Mouse (Mus musculus): ENCODE data around the gene Il2. TPM values are rescaled to one million over a fixed set of nuclear protein-coding genes. Genes with fewer than 3 reads are reported as not detected.
A peak's percentile ranks its signal among the peaks of the same experiment; 100 is the strongest.

The Il2 gene
- polyA plus RNA-seq, 1 experiment from 2014 or later: 0.61 TPM

DNA sequence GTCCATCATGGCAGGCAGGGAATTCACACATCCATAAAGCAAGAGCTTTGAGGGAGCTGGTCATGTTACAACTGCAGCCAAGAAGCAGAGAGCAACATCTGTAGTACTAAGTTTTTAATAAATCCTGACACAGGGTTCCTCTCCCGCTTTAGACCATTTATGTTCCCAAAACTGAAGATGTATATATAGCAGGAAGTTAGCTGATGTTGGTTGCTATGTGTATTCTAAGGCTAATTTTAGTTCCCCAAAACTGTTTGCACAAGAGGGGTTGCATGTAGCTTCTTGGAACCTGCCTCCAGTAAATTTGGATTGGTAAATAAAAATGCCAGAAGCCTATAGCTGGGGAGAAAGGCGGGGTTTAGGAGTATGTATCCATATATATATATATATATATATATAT, 16.1 kb upstream of the Il2 start:
- H3K9me3 ChIP-seq (replicated peaks; ENCODE audit: low read length): no peaks in the 10 kb centered on the region
- no peak overlapping the region for H3K4me3 ChIP-seq (replicated peaks; ENCODE audit: low read depth, low read length)
- ATAC-seq (replicated peaks; ENCODE audit: low FRiP score, low read depth) (no peak), DNase-seq (ENCODE audit: low spot score) (no peak)
- H3K9ac ChIP-seq (ENCODE audit: low read depth, low read length): no peak overlapping the region
- no peak overlapping the region for H3K4me2 ChIP-seq (ENCODE audit: low read length)
- no peaks in the 10 kb centered on the region for H3K27me3 ChIP-seq (ENCODE audit: insufficient read depth, low read length)
- WGBS: 84% methylated on average over 2 of the region's 2 CpGs
- H3K4me1 ChIP-seq (replicated peaks; ENCODE audit: insufficient read depth, low read length): no peaks in the 10 kb centered on the region
- H3K27ac ChIP-seq: no peak overlapping the region
- no peaks in the 10 kb centered on the region for H3K36me3 ChIP-seq (ENCODE audit: insufficient read depth, low read length)
- no peak for TF ChIP-seq CTCF (IDR thresholded peaks at IDR 0.05; ENCODE audit: low read depth)

DNA sequence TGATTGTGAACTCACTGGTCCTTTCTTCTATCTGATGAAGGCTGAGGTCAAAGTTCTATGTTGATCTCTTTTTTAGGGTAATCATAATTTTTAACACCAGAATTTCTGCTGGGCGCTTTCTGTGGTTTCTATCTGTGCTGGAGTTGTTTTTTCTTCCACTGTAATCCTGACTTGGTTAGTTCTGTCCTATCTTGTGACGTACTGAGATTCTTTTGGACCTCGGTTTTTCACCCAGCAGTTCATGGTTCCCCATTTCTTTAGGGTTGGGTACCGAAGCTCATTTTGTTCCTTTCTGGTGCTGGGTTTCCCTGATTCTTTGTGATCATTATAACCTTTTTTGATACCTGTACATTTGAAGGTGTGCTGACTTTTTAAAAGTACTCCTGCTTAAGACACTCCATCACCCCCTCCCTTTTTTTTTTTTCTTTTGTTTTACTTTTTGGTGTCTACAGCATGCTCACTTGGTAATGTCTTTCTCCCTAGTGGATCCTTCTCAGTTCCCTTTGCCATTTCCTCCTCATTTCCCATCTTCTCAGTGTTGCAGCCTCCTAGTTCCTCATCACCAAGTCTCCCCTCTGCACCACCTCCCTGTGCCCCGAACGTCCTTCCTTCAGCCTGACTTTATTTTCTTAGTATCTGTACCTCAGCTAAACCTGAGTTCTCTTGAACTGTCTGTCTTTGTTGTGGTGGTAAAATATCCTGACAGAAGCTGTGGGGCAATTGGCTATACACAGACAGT, 14.6 kb upstream of the Il2 start:
- no peaks in the 10 kb centered on the region for H3K36me3 ChIP-seq (ENCODE audit: insufficient read depth, low read length)
- WGBS: 85% methylated on average over 6 of the region's 6 CpGs
- TF ChIP-seq CTCF (IDR thresholded peaks at IDR 0.05; ENCODE audit: low read depth): no peak
- no peak overlapping the region for H3K4me3 ChIP-seq (replicated peaks; ENCODE audit: low read depth, low read length)
- DNase-seq (ENCODE audit: low spot score) (no peak), ATAC-seq (replicated peaks; ENCODE audit: low FRiP score, low read depth) (no peak)
- no peak overlapping the region for H3K9ac ChIP-seq (ENCODE audit: low read depth, low read length)
- no peaks in the 10 kb centered on the region for H3K9me3 ChIP-seq (replicated peaks; ENCODE audit: low read length)
- no peak overlapping the region for H3K4me2 ChIP-seq (ENCODE audit: low read length)
- no peaks in the 10 kb centered on the region for H3K27me3 ChIP-seq (ENCODE audit: insufficient read depth, low read length)
- H3K27ac ChIP-seq: no peak overlapping the region
- H3K4me1 ChIP-seq (replicated peaks; ENCODE audit: insufficient read depth, low read length): no peaks in the 10 kb centered on the region

GRCm38 (mm10) chr3:37139192-37139591, 13.4 kb upstream of the Il2 start:
- no peak overlapping the region for H3K4me2 ChIP-seq (ENCODE audit: low read length)
- DNase-seq (ENCODE audit: low spot score) (no peak), ATAC-seq (replicated peaks; ENCODE audit: low FRiP score, low read depth) (no peak)
- H3K9ac ChIP-seq (ENCODE audit: low read depth, low read length): no peak overlapping the region
- WGBS: 77% methylated on average over 3 of the region's 3 CpGs
- H3K9me3 ChIP-seq (replicated peaks; ENCODE audit: low read length): no peaks in the 10 kb centered on the region
- no peak overlapping the region for H3K27ac ChIP-seq
- H3K36me3 ChIP-seq (ENCODE audit: insufficient read depth, low read length): no peaks in the 10 kb centered on the region
- no peaks in the 10 kb centered on the region for H3K4me1 ChIP-seq (replicated peaks; ENCODE audit: insufficient read depth, low read length)
- H3K27me3 ChIP-seq (ENCODE audit: insufficient read depth, low read length): no peaks in the 10 kb centered on the region
- TF ChIP-seq CTCF (IDR thresholded peaks at IDR 0.05; ENCODE audit: low read depth): no peak
- no peak overlapping the region for H3K4me3 ChIP-seq (replicated peaks; ENCODE audit: low read depth, low read length)

- no peak overlapping the region for H3K27ac ChIP-seq
- no peak for DNase-seq (ENCODE audit: low spot score)
These were observed 11.5 kb upstream of the Il2 start for GRCm38 (mm10) chr3:37137231-37137630.

DNA sequence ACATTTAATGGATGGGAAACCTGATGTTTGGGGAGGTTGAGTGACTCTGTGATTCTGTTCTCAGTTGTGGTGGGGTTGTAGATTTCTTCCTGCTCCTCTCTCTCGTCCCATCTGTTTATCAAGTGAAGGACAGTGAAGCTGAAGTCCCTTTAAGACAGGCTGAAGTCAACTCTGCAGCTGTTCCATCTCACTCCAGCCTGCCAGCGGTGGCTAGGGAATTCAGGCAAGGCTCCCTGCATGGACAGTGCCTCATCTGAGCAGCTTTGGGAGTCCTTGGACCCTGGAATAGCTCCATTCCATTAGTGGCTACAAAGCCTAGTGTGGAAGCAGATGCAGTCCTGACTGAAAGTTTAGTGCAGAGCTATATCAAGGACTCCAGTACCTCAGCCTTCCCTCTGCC, 3.3 kb upstream of the Il2 start:
- no peak for TF ChIP-seq CTCF (IDR thresholded peaks at IDR 0.05; ENCODE audit: low read depth)
- Histone ChIP-seq H3K36me3 (ENCODE audit: insufficient read depth, low read length) (no peaks in the 10 kb centered on the region), H3K4me1 (replicated peaks; ENCODE audit: insufficient read depth, low read length) (no peaks in the 10 kb centered on the region), H3K27ac (no peak overlapping the region), H3K9ac (ENCODE audit: low read depth, low read length) (no peak overlapping the region), H3K4me2 (ENCODE audit: low read length) (no peak overlapping the region), H3K27me3 (ENCODE audit: insufficient read depth, low read length) (no peaks in the 10 kb centered on the region), H3K9me3 (replicated peaks; ENCODE audit: low read length) (no peaks in the 10 kb centered on the region), H3K4me3 (replicated peaks; ENCODE audit: low read depth, low read length) (no peak overlapping the region)
- WGBS: 54% methylated on average over 2 of the region's 2 CpGs
- no peak for ATAC-seq (replicated peaks; ENCODE audit: low FRiP score, low read depth)
- no peak for DNase-seq (ENCODE audit: low spot score)

More at GRCm38 (mm10) chr3:37137231-37137630, 11.5 kb upstream of the Il2 start:
- H3K4me2 ChIP-seq (ENCODE audit: low read length): no peak overlapping the region
- no peak overlapping the region for H3K9ac ChIP-seq (ENCODE audit: low read depth, low read length)
- ATAC-seq (replicated peaks; ENCODE audit: low FRiP score, low read depth): no peak
- H3K36me3 ChIP-seq (ENCODE audit: insufficient read depth, low read length): no peaks in the 10 kb centered on the region
- H3K4me3 ChIP-seq (replicated peaks; ENCODE audit: low read depth, low read length): no peak overlapping the region
- 27% methylated on average over 4 of the region's 4 CpGs for WGBS
- TF ChIP-seq CTCF (IDR thresholded peaks at IDR 0.05; ENCODE audit: low read depth): no peak
- H3K4me1 ChIP-seq (replicated peaks; ENCODE audit: insufficient read depth, low read length): no peaks in the 10 kb centered on the region
- no peaks in the 10 kb centered on the region for H3K27me3 ChIP-seq (ENCODE audit: insufficient read depth, low read length)
- no peaks in the 10 kb centered on the region for H3K9me3 ChIP-seq (replicated peaks; ENCODE audit: low read length)

DNA sequence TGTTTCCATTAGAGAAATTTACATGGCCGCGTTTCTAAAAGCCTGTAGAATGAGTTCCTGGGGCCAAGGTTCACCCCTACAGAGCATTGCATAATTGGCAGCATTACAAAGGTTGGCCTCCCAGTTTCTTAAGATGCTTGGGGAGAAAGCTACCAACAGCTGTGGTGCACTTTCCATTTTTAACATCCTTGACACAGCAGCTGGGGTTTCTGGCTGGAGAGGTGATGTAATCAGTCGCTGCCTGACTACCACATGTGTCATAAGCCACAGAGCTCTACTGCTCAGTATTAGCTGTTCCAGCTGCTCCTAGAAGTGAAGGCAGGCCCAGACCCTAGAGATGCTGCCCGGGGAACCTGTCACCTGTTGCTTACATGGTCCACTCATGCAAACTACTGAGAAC, 2.5 kb upstream of the Il2 start:
- H3K36me3 ChIP-seq (ENCODE audit: insufficient read depth, low read length): no peaks in the 10 kb centered on the region
- peak; percentile 74 for DNase-seq (ENCODE audit: low spot score)
- no peak for TF ChIP-seq CTCF (IDR thresholded peaks at IDR 0.05; ENCODE audit: low read depth)
- no peak overlapping the region for H3K9ac ChIP-seq (ENCODE audit: low read depth, low read length)
- no peaks in the 10 kb centered on the region for H3K27me3 ChIP-seq (ENCODE audit: insufficient read depth, low read length)
- no peaks in the 10 kb centered on the region for H3K9me3 ChIP-seq (replicated peaks; ENCODE audit: low read length)
- H3K4me2 ChIP-seq (ENCODE audit: low read length): no peak overlapping the region
- H3K4me3 ChIP-seq (replicated peaks; ENCODE audit: low read depth, low read length): no peak overlapping the region
- 40% methylated on average over 4 of the region's 4 CpGs for WGBS
- H3K27ac ChIP-seq: no peak overlapping the region
- H3K4me1 ChIP-seq (replicated peaks; ENCODE audit: insufficient read depth, low read length): no peaks in the 10 kb centered on the region
- ATAC-seq (replicated peaks; ENCODE audit: low FRiP score, low read depth): no peak; the same call in 1 of the 2 replicates

GRCm38 (mm10) chr3:37126162-37126561, 403 bp upstream of the Il2 start:
- Histone ChIP-seq H3K4me1 (replicated peaks; ENCODE audit: insufficient read depth, low read length) (no peaks in the 10 kb centered on the region), H3K27ac (no peak overlapping the region), H3K4me2 (ENCODE audit: low read length) (no peak overlapping the region), H3K27me3 (ENCODE audit: insufficient read depth, low read length) (no peaks in the 10 kb centered on the region), H3K9me3 (replicated peaks; ENCODE audit: low read length) (no peaks in the 10 kb centered on the region), H3K9ac (ENCODE audit: low read depth, low read length) (no peak overlapping the region), H3K36me3 (ENCODE audit: insufficient read depth, low read length) (no peaks in the 10 kb centered on the region), H3K4me3 (replicated peaks; ENCODE audit: low read depth, low read length) (no peak overlapping the region)
- DNase-seq (ENCODE audit: low spot score): no peak
- 45% methylated on average over 4 of the region's 4 CpGs for WGBS
- ATAC-seq (replicated peaks; ENCODE audit: low FRiP score, low read depth): no peak
- TF ChIP-seq CTCF (IDR thresholded peaks at IDR 0.05; ENCODE audit: low read depth): no peak
